Mouse (Mus musculus): ENCODE measurements around the gene Zfp507.

Zfp507 gene

GRCm38 (mm10) chr7:35738871-35739270 lies 63.9 kb downstream of the Zfp507 start:
- no peak for DNase-seq (ENCODE audit: low spot score in 2 of 2)

GRCm38 (mm10) chr7:35733313-35734050 lies 69.3 kb downstream of the Zfp507 start:
- no peak for DNase-seq (ENCODE audit: low spot score in 2 of 2)

GRCm38 (mm10) chr7:35732585-35733059 lies 70.2 kb downstream of the Zfp507 start:
- DNase-seq (ENCODE audit: low spot score in 2 of 2) = no peak

GRCm38 (mm10) chr7:35729621-35730031 lies 73.2 kb downstream of the Zfp507 start:
- DNase-seq (ENCODE audit: low spot score in 2 of 2) = peak in 1 of 2 experiments; percentile 29

- no peak for DNase-seq (ENCODE audit: low spot score in 2 of 2)
Observed at GRCm38 (mm10) chr7:35728376-35728775, 74.4 kb downstream of the Zfp507 start.

- DNase-seq (ENCODE audit: low spot score in 2 of 2) = no peak
Observed at GRCm38 (mm10) chr7:35723035-35723434, 79.8 kb downstream of the Zfp507 start.

Data from frontal cortex, postnatal 10 days (tissue).